Mouse (Mus musculus) thymus, adult 2 months (tissue): ENCODE measurements at regions not wholly inside any gene's neighbourhood (a gene's known extent, or its start where the extent isn't known, plus 50 kb on each side); places are given as distances from the start of the nearest gene placed in this dataset.

Experiments
- DNase-seq: peaks from one replicate; pipeline ENCODE4 v3.0.0; 2021
- H3K27ac ChIP-seq: fragments of 200-500 bp; 2 replicates; pipeline ENCODE4 v1.5.1; 2012; ENCODE audit warnings: low read length, control low read depth; ENCODE audit not compliant: control insufficient read depth, insufficient read depth
- H3K27me3 ChIP-seq: fragments of 200-500 bp; 2 replicates; pipeline ENCODE4 v1.6.1; 2012; ENCODE audit warnings: mild to moderate bottlenecking, low read length, moderate library complexity, mixed read lengths; ENCODE audit not compliant: control insufficient read depth, insufficient read depth
- H3K36me3 ChIP-seq: fragments of 200-500 bp; 2 replicates; pipeline ENCODE4 v1.6.1; 2012; ENCODE audit warnings: mild to moderate bottlenecking, low read length, moderate library complexity; ENCODE audit not compliant: control insufficient read depth, insufficient read depth
- H3K4me1 ChIP-seq: fragments of 200-500 bp; replicated peaks from 2 replicates; pipeline ENCODE4 v1.6.1; 2012; ENCODE audit warnings: low read length; ENCODE audit not compliant: control insufficient read depth, insufficient read depth
- H3K4me3 ChIP-seq: fragments of 200-500 bp; 2 replicates; pipeline ENCODE4 v1.5.1; 2012; ENCODE audit warnings: mild to moderate bottlenecking, low read length, control low read depth, moderate library complexity; ENCODE audit not compliant: control insufficient read depth, insufficient read depth
- CTCF ChIP-seq: fragments of 200-500 bp; IDR thresholded peaks from 2 replicates; pipeline ENCODE4 v1.5.1; 2012; ENCODE audit warnings: mild to moderate bottlenecking, control low read depth, low read length, moderate library complexity, borderline replicate concordance; ENCODE audit not compliant: control insufficient read depth, poor library complexity, insufficient read depth; ENCODE audit errors: extremely low read depth
- POLR2A ChIP-seq: fragments of 200-500 bp; IDR thresholded peaks from 2 replicates; pipeline ENCODE4 v1.6.1; 2012; ENCODE audit warnings: mild to moderate bottlenecking, low read length, control low read depth, moderate library complexity; ENCODE audit not compliant: control insufficient read depth, poor library complexity, insufficient read depth; ENCODE audit errors: extremely low read depth
- WGBS: fragments of 180-500 bp; shearing (Covaris S2); methylation state at CpG from one replicate; pipeline ENCODE4 v1.1.7; 2018; 5-methylcytosine and 5-hydroxymethylcytosine counted together

- TF ChIP-seq POLR2A (no peak), CTCF (no peak)
- no peaks in the 10 kb centered on the region for H3K36me3 ChIP-seq
- H3K4me1 ChIP-seq = peaks cover 10% of the 10 kb centered on the region
- DNase-seq = no peak
- no peak overlapping the region for H3K27ac ChIP-seq
- H3K4me3 ChIP-seq = no peak overlapping the region
- 68% methylated on average over 2 of the region's 2 CpGs for WGBS
- H3K27me3 ChIP-seq = no peaks in the 10 kb centered on the region
These were observed 68.1 kb upstream of the Slc4a7 start for GRCm38 (mm10) chr14:14634021-14634420.

DNA sequence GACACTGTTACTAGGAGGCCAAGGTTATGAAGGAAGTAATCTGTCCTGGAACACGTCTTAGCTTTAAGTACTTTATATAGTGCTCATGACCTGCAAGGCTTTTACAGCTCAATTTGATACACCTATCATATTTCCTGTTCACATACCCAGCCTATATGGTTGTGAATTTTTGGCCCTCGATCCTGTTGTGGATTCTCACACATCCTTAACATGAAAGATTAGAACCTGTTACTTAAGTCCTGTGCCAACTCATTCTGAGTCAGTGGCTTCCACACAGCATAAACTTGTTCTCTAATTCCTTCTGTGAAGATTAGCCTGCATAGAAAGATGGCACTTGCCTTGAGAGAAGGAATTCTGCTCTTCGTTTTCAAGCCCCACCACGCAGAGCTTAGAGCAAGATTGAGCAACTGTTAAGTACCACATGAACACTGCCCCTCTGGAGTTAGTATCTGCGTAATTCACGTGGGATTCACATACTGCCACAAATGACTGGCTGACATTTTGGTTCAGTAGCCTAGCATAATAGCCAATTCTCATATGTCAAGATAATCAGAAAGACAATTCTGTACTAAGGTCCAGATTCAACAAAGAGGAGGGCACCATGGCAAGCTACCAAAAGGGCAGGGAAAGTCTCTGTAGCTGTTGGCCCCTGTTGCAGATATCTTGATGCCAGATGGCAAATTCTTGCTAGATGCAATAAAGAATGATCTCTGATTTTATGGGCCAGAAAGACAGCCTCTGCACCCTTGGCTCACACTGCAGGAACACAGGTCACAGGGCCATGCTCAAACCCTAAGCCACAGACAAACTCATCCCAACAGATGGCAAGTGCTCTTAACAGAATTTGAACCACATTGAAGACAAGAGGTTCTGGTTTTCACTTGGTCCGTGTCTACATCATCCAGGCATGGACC lies 62.7 kb upstream of the Slc4a7 start:
- Histone ChIP-seq H3K4me1 (0 out of 2 replicates have a peak, but pooled peaks cover 2% of the 10 kb centered on the region), H3K27me3 (no peaks in the 10 kb centered on the region), H3K36me3 (no peaks in the 10 kb centered on the region), H3K27ac (no peak overlapping the region), H3K4me3 (no peak overlapping the region)
- WGBS = 76% methylated on average over 7 of the region's 7 CpGs
- TF ChIP-seq POLR2A (no peak), CTCF (no peak)
- DNase-seq = no peak

- no peak for TF ChIP-seq POLR2A
- no peak for TF ChIP-seq CTCF
- no peak for DNase-seq
- 24% methylated on average over 3 of the region's 3 CpGs for WGBS
- H3K4me3 ChIP-seq = no peak overlapping the region
- H3K36me3 ChIP-seq = no peaks in the 10 kb centered on the region
- H3K27ac ChIP-seq = no peak overlapping the region
- H3K27me3 ChIP-seq = no peaks in the 10 kb centered on the region
- H3K4me1 ChIP-seq = 0 out of 2 replicates have a peak, but pooled peaks cover 2% of the 10 kb centered on the region
These were observed 62.0 kb upstream of the Slc4a7 start for GRCm38 (mm10) chr14:14640023-14640441.

GRCm38 (mm10) chr14:14640557-14640956 lies 61.5 kb upstream of the Slc4a7 start:
- H3K27me3 ChIP-seq = no peaks in the 10 kb centered on the region
- 0 out of 2 replicates have a peak, but pooled peaks cover 2% of the 10 kb centered on the region for H3K4me1 ChIP-seq
- H3K27ac ChIP-seq = no peak overlapping the region
- TF ChIP-seq POLR2A (no peak), CTCF (no peak)
- H3K36me3 ChIP-seq = no peaks in the 10 kb centered on the region
- DNase-seq = no peak
- H3K4me3 ChIP-seq = no peak overlapping the region

DNA sequence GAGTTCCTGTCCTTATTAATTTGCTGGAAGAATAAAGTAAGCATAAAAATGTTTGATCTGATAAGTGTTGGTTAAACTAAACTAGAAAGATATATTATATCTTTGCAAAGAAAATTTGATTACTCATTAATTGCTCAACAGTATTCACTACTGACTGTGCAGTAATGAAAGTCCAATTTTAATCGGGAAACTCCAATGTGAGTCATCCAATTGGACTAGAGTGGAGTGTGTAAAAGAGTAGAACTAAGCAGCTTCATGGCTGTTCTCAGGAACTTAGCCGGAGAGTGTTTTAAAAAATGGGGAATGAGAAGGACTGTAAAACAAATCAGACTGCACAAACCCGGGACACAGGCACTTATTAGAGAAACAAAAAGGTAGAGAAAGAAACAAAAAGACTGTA lies 58.5 kb upstream of the Slc4a7 start:
- TF ChIP-seq POLR2A (no peak), CTCF (no peak)
- Histone ChIP-seq H3K27me3 (no peaks in the 10 kb centered on the region), H3K36me3 (no peaks in the 10 kb centered on the region), H3K27ac (no peak overlapping the region), H3K4me1 (0 out of 2 replicates have a peak, but pooled peaks cover 2% of the 10 kb centered on the region), H3K4me3 (no peak overlapping the region)
- DNase-seq = no peak
- WGBS = 95% methylated on average over 3 of the region's 3 CpGs

GRCm38 (mm10) chr14:14645084-14645483 lies 57.0 kb upstream of the Slc4a7 start:
- Histone ChIP-seq H3K27ac (no peak overlapping the region), H3K36me3 (no peaks in the 10 kb centered on the region), H3K4me1 (0 out of 2 replicates have a peak, but pooled peaks cover under 1% of the 10 kb centered on the region), H3K4me3 (no peak overlapping the region), H3K27me3 (no peaks in the 10 kb centered on the region)
- no peak for DNase-seq
- WGBS = 77% methylated on average over 3 of the region's 3 CpGs
- TF ChIP-seq CTCF (no peak), POLR2A (no peak)
